8 mouse cellular contexts compared by ENCODE assay signal in the genomic region with DNA sequence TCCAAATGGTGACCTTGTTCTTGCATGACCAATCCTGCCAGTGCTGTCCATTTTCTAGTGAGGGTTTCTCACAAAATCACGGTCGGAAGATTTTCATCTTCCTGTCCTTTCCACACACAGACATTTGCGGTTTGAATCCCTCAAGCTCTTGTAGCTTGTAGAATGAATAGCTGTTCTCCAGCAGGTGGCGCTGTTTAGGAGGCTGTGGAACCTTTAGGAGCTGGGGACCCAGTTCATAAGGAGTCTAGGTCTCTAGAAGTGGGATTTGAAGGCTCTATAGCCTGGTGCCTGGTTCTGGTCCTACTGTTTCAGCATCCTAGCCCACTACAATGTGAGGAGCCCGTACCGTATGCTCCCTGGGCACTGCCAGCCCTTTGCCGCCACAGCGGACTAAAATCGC.
DNase-seq lines count a peak whose midpoint lies in the region; ATAC-seq and TF ChIP-seq lines count a peak whose summit lies in the region.

No protein-coding gene starts in this region.

- no peak overlapping the region for H3K4me2 ChIP-seq in kidney, embryonic 16.5 days (replicated peaks; ENCODE audit: low read depth, low read length)

- no peak overlapping the region for H3K9ac ChIP-seq in kidney, embryonic 16.5 days (replicated peaks; ENCODE audit: low read length)
- H3K9ac ChIP-seq in ES-E14 (ENCODE audit: insufficient read depth, low read depth, low read length, poor library complexity, severe bottlenecking): no peak overlapping the region

- 59% methylated on average over 9 of the region's 9 CpGs for WGBS in kidney, embryonic 16.5 days

- in situ Hi-C loops in ES-E14 (cut with MboI; ENCODE audit: low sequenced_read_pairs in 2 of 2, unreplicated experiment in 2 of 2): loop anchor here (5.0 to 25.0 kb wide), 4 partner anchors 437 to 582 kb away; no protein-coding TSS in a partner anchor

- no peak overlapping the region for H3K27ac ChIP-seq in kidney, embryonic 16.5 days (ENCODE audit: low read length)
- H3K27ac ChIP-seq in ES-E14 (ENCODE audit: insufficient read depth, low read depth, low read length, poor library complexity, severe bottlenecking): no peak overlapping the region

- 0 out of 2 replicates have a peak, but pooled peaks cover 10% of the 10 kb centered on the region for H3K4me1 ChIP-seq in kidney, embryonic 16.5 days (ENCODE audit: insufficient read depth, low read length)
- H3K4me1 ChIP-seq in ES-E14 (ENCODE audit: control insufficient read depth in 2 of 2, insufficient read depth in 2 of 2, low read length in 2 of 2, poor library complexity in 1 of 2): no peaks in the 10 kb centered on the region

- no peak overlapping the region for H3K4me3 ChIP-seq in kidney, embryonic 16.5 days (ENCODE audit: low read length)
- H3K4me3 ChIP-seq in ES-E14 (ENCODE audit: insufficient read depth in 1 of 2, low read depth in 1 of 2, low read length in 2 of 2, poor library complexity in 1 of 2, severe bottlenecking in 1 of 2): no peak overlapping the region

- no peaks in the 10 kb centered on the region for H3K9me3 ChIP-seq in kidney, embryonic 16.5 days (ENCODE audit: low read length)
- H3K9me3 ChIP-seq in ES-E14 (ENCODE audit: control insufficient read depth, insufficient read depth, low read depth, low read length): no peaks in the 10 kb centered on the region

- no peak for ATAC-seq in kidney, embryonic 16.5 days (ENCODE audit: low FRiP score, low TSS enrichment)
- no peak for ATAC-seq in erythroid progenitor cell, adult 5-6 weeks (replicated peaks; ENCODE audit: low FRiP score, poor library complexity, severe bottlenecking)

- no peaks in the 10 kb centered on the region for H3K36me3 ChIP-seq in kidney, embryonic 16.5 days (ENCODE audit: insufficient read depth, low read length)
- no peaks in the 10 kb centered on the region for H3K36me3 ChIP-seq in ES-E14 (ENCODE audit: control insufficient read depth, insufficient read depth, low read length, poor library complexity, severe bottlenecking)

- H3K27me3 ChIP-seq in kidney, embryonic 16.5 days (ENCODE audit: insufficient read depth, low read length): peaks cover 15% of the 10 kb centered on the region; the same call in 1 of the 2 replicates

- DNase-seq in kidney, adult 18-20 months: peak; percentile 33
- peak; percentile 78 for DNase-seq in ES-E14 (ENCODE audit: low read depth, low spot score)
- DNase-seq in brain, adult 2 months (ENCODE audit: low read depth, low spot score): peak; percentile 92
- peak; percentile 35 for DNase-seq in gastrocnemius, postnatal 14 days
- peak; percentile 32 to 47 for DNase-seq in left cerebral cortex, postnatal 36 days (ENCODE audit: low spot score in 2 of 2)
- DNase-seq in right cerebral cortex, postnatal 14 days: peak; percentile 78

- intact Hi-C loops in gastrocnemius, postnatal 14 days (cut with DNase I; ENCODE audit: low total_unique reads): no loop called here
- intact Hi-C loops in left cerebral cortex, postnatal 36 days (cut with DNase I): loop anchor here (10.0 kb wide), 1 partner anchor 269 kb away; no protein-coding TSS in a partner anchor

TF ChIP-seq in ES-E14, 5 proteins besides CTCF, POLR2A, EP300 and RAD21:
- TF ChIP-seq ZNF384 (IDR thresholded peaks at IDR 0.05; ENCODE audit: low read depth, low read length) (no peak), ZC3H11A (IDR thresholded peaks at IDR 0.05; ENCODE audit: borderline replicate concordance, low read depth, low read length) (peak; percentile 34; the same call in 1 of the 2 replicates)

Comparison
In these comparisons a context has a peak if more than half of its experiments do, and no peak if none do; other contexts are left out.
1. DNase-seq: peak in every context shown above with its lines; median percentile 92 in brain, adult 2 months; 78 in ES-E14; 78 in right cerebral cortex, postnatal 14 days; 40 in left cerebral cortex, postnatal 36 days; 35 in gastrocnemius, postnatal 14 days; 33 in kidney, adult 18-20 months.